Mouse (Mus musculus) B cell, adult 2 months (primary cell): ENCODE measurements at regions not wholly inside any gene's neighbourhood (a gene's known extent, or its start where the extent isn't known, plus 50 kb on each side); places are given as distances from the start of the nearest gene placed in this dataset.
"Not testable (repeated sequence)": the region's sequence is repeated elsewhere in the genome, so short reads cannot be mapped to it uniquely, and the experiment has no call there.

Source experiments
- DNase-seq, 2 experiments: peaks; one replicate each; pipeline ENCODE4 v3.0.0; 2022

- not testable (repeated sequence) for DNase-seq
Measured at GRCm38 (mm10) chr6:31804468-31804867, 240.7 kb upstream of the Podxl start.

- not testable (repeated sequence) for DNase-seq
Measured at GRCm38 (mm10) chr6:31803222-31803621, 239.4 kb upstream of the Podxl start.

- DNase-seq, result no peak
Measured at GRCm38 (mm10) chr6:31791547-31791946, 227.8 kb upstream of the Podxl start.

- no peak for DNase-seq
Measured at GRCm38 (mm10) chr6:31790906-31791305, 227.1 kb upstream of the Podxl start.

- no peak for DNase-seq
Measured at GRCm38 (mm10) chr6:31776841-31777240, 213.1 kb upstream of the Podxl start.

GRCm38 (mm10) chr6:31771916-31772315, 208.1 kb upstream of the Podxl start:
- DNase-seq, result no peak

- no peak for DNase-seq
Measured at GRCm38 (mm10) chr6:31745589-31745988, 181.8 kb upstream of the Podxl start.

GRCm38 (mm10) chr6:31731391-31731790, 167.6 kb upstream of the Podxl start:
- no peak for DNase-seq

GRCm38 (mm10) chr6:31719614-31720013, 155.8 kb upstream of the Podxl start:
- no peak for DNase-seq

- no peak for DNase-seq
Measured at GRCm38 (mm10) chr6:31718843-31719242, 155.1 kb upstream of the Podxl start.

- no peak for DNase-seq
Measured at GRCm38 (mm10) chr6:31717531-31717930, 153.8 kb upstream of the Podxl start.

GRCm38 (mm10) chr6:31707256-31707655, 143.5 kb upstream of the Podxl start:
- no peak for DNase-seq

- DNase-seq, result no peak
Measured at GRCm38 (mm10) chr6:31704191-31704590, 140.4 kb upstream of the Podxl start.

- DNase-seq, result no peak
Measured at GRCm38 (mm10) chr6:31702931-31703330, 139.2 kb upstream of the Podxl start.

- no peak for DNase-seq
Measured at GRCm38 (mm10) chr6:31695885-31696284, 132.1 kb upstream of the Podxl start.

- no peak for DNase-seq
Measured at GRCm38 (mm10) chr6:31693047-31693446, 129.3 kb upstream of the Podxl start.

GRCm38 (mm10) chr6:31692024-31692423, 128.2 kb upstream of the Podxl start:
- no peak for DNase-seq

GRCm38 (mm10) chr6:31680101-31680500, 116.3 kb upstream of the Podxl start:
- DNase-seq, result no peak

- no peak for DNase-seq
Measured at GRCm38 (mm10) chr6:31665671-31666486, 102.1 kb upstream of the Podxl start.

- DNase-seq, result peak; percentile 58 to 61
Measured at GRCm38 (mm10) chr6:31664495-31664894, 100.7 kb upstream of the Podxl start.

- DNase-seq, result peak; percentile 56 to 57
Measured at GRCm38 (mm10) chr6:31660778-31661177, 97.0 kb upstream of the Podxl start.

- DNase-seq, result no peak
Measured at GRCm38 (mm10) chr6:31659901-31660300, 96.1 kb upstream of the Podxl start.

GRCm38 (mm10) chr6:31658447-31659199, 94.8 kb upstream of the Podxl start:
- no peak for DNase-seq
